Mouse (Mus musculus): ENCODE data around the gene L3mbtl1.

DNA sequence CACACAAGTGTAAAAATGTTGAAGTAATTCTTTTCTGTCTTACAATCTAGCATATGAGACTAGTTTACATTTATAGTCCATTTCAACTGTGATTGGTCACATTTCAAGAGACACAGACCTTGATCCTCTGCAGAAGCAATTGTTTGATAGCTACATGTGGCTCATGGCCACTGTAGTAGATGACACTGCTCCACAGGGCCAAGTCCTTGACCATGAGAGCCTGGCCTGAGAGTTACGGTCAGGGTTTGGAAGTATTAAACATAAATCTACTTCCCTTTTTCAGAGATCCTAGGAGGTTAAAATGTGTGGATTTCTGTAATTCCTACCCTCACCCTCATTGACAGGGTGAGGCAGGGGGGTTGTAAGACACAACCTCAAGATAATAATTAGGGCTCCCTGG, 57.8 kb downstream of the L3mbtl1 start:
- TF ChIP-seq CTCF (IDR thresholded peaks at IDR 0.05; ENCODE audit: low read depth) (no peak), EP300 (IDR thresholded peaks at IDR 0.05; ENCODE audit: low read depth) (no peak)

Data from heart, postnatal 0 days (tissue).